Mouse (Mus musculus): ENCODE results near the gene Mafb. TPM values are rescaled to one million over a fixed set of nuclear protein-coding genes. Genes with fewer than 3 reads are reported as not detected.

Gene Mafb
- polyA plus RNA-seq, 1 experiment from 2014 or later: 15.4 TPM

Other genes starting within 250 kb of the Mafb start
- 0.39 TPM in 1 of 2 replicates, not detected in the other for gene Gm826, start 32.9 kb downstream of the Mafb start, polyA plus RNA-seq (2016; fragmentation: Nextera tagmentation; extraction: Ambion mirVana)